Mouse (Mus musculus) naive thymus-derived CD4-positive, alpha-beta T cell, adult 2 months (primary cell): ENCODE results near the gene Prr19.
"Not testable (repeated sequence)": the region's sequence is repeated elsewhere in the genome, so short reads cannot be mapped to it uniquely, and the experiment has no call there.

Experiments used
- DNase-seq: peaks from one replicate; pipeline ENCODE4 v3.0.0-alpha.2; 2011; ENCODE audit warnings: low read depth

The Prr19 gene

DNA sequence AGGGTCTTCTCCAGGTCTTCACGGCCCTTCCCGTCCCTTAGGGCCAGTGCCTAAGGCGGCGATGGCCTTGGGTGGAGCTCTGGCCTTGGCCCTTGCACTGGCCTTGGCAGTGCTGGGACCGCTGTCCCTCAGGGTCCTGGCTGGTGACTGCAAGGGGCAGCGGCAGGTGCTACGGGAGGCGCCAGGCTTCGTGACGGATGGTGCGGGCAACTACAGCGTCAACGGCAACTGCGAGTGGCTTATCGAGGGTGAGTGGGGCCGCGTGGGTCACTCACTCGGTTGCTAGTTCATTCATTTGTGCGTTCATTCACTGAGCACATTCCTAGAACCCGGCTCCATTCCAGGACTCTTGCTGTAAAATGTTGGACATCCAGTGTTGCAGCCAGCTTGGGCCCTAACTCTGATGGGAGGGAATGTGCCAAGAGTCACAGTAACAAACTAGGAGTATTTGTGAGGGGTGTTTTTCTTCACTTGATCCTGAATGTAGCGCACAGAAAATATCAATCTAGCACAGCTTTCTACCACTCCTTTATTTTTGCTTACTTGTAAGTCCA, 16.3 kb downstream of the Prr19 start:
- no peak for DNase-seq

- DNase-seq, result no peak
Measured at GRCm38 (mm10) chr7:25322058-25322484, 20.9 kb downstream of the Prr19 start.

DNA sequence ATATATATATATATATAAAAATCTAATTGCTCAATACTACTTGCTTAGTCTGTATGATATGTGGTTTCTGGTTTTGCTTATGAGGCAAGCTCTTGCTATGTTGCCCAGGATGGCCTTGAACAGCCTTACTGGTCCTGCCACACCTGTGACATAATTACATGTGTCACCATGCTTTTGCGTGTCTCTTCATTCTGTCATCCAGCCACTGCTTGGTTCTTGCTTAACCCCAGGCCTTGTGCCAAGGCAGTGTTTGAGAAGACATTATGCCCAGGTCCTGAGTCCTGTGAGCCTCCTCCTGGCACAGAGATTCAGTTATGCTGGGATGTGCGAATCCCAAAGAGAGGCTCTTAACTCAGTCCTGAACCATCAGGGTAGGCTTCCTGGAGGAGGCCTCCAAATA, 22.0 kb downstream of the Prr19 start:
- DNase-seq, result no peak

- DNase-seq, result not testable (repeated sequence)
Measured at GRCm38 (mm10) chr7:25325431-25325830, 24.2 kb downstream of the Prr19 start.

- no peak for DNase-seq
Measured at GRCm38 (mm10) chr7:25326233-25326632, 25.0 kb downstream of the Prr19 start.

DNA sequence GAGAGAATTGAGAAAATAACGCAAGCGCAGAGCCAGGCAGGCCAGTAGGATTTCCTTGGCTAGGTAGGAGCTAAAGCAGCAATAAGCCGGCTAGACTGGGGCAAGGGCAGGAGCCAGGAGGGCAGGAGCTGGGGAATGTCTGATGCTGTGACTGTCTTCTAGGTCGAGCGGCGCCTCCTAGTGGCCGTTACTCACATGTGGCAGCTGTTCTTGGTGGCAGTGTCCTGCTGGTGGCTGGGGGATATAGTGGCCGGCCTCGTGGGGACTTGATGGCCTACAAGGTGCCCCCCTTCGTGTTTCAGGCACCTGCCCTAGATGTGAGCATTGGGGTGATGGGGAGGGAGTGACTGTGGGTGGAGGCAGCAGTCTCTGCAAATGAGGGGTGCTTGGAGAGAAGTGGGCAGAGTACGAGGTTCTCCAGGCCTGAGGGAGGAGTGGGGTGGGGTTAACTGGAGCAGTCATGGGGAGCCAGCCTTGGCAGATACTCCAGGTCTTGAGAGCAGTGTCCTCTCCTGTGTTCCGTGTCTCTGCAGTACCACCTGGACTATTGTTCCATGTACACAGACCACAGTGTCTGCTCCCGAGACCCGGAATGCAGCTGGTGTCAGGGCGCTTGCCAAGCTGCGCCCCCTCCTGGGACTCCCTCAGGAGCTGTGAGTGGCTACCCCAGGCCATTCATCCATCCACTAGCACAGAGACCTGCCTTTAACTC, 32.5 kb downstream of the Prr19 start:
- peak; percentile 83 for DNase-seq

DNA sequence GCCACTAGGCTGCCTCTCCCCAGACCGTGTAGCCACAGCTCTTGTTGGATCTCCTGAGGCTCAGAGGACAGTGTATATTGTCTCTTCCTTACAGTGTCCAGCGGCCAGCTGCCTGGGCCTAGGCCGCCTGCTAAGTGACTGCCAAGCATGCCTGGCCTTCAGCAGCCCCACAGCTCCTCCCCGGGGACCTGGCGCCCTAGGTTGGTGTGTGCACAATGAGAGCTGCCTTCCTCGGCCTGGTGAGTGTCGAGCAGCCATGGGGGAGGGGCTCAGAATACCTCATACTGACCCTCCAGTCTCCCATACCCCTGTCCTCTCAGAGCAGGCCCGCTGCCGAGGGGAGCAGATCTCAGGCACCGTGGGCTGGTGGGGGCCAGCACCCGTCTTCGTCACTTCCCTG, 33.3 kb downstream of the Prr19 start:
- DNase-seq, result no peak

DNA sequence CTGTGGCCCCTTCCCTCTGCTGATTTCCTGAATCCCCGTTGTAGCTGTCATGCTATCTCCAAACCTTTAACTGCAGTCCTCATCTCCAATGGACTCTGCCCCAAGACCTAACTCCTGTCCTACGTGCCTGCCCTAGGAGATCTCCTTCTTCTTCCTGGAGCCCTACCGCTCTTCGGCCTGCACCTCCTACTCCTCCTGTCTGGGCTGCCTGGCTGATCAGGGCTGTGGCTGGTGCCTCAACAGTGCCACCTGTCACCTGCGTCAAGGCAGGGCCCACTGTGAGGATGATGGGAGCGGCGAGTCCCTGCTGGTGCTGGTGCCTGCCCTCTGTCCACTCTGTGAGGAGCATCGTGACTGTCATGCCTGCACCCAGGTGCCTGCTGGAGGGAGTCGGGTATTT, 38.1 kb downstream of the Prr19 start:
- DNase-seq, result no peak

GRCm38 (mm10) chr7:25341000-25341784, 40.0 kb downstream of the Prr19 start:
- no peak for DNase-seq

DNA sequence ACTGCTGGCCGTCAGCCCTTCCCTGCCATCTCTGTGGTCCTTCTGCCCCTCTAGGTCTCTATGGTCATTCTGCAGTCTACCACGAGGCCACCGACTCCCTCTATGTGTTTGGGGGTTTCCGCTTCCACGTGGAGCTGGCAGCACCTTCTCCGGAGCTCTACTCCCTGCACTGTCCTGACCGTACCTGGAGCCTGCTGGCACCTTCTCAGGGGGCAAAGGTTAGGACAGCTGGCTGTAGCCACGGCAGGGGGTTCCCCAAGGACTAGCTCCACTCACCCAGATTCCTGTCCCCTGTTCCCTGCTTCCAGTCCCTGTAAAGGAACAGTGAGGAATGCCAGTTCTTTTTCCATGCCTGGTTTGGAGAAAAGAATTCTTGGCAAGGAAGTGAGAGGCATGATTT, 47.6 kb downstream of the Prr19 start:
- DNase-seq, result no peak
